Mouse (Mus musculus): Measurements from ENCODE around the gene Polr1c.

- no peak for TF ChIP-seq POLR2A (IDR thresholded peaks at IDR 0.05; ENCODE audit: low read depth, low read length)
- TF ChIP-seq CTCF (conservative IDR thresholded peaks at IDR 0.05; ENCODE audit: insufficient read depth, insufficient read length, low read depth, low read length) = no peak
These were observed 26.6 kb upstream of the Polr1c start for GRCm38 (mm10) chr17:46274465-46274864.
